Mouse (Mus musculus) liver, adult 2 months (tissue): ENCODE data around the gene Ctsc. TPM values are rescaled to one million over a fixed set of nuclear protein-coding genes. Genes with fewer than 3 reads are reported as not detected.
"Not testable (repeated sequence)": the region's sequence is repeated elsewhere in the genome, so short reads cannot be mapped to it uniquely, and the experiment has no call there.

Experiments used
- DNase-seq: peaks from one replicate; pipeline ENCODE4 v3.0.0-alpha.2; 2011; ENCODE audit warnings: low read depth, low spot score; ENCODE audit errors: extremely low read depth
- H3K27ac ChIP-seq: fragments of 200-500 bp; replicated peaks from 2 replicates; pipeline ENCODE4 v1.5.1; 2012; ENCODE audit warnings: low read depth, mild to moderate bottlenecking, control low read depth, inconsistent platforms, low read length; ENCODE audit not compliant: insufficient read depth
- H3K27me3 ChIP-seq: fragments of 200-500 bp; 2 replicates; pipeline ENCODE4 v1.6.1; 2012; ENCODE audit warnings: mild to moderate bottlenecking, moderate library complexity, low read length, inconsistent platforms; ENCODE audit not compliant: control insufficient read depth, insufficient read depth
- H3K36me3 ChIP-seq: fragments of 200-500 bp; 2 replicates; pipeline ENCODE4 v1.6.1; 2012; ENCODE audit warnings: low read length, inconsistent platforms; ENCODE audit not compliant: control insufficient read depth, insufficient read depth
- H3K4me1 ChIP-seq: fragments of 200-500 bp; 2 replicates; pipeline ENCODE4 v1.6.1; 2011; ENCODE audit warnings: low read length; ENCODE audit not compliant: control insufficient read depth, insufficient read depth
- H3K4me3 ChIP-seq: fragments of 200-500 bp; 2 replicates; pipeline ENCODE4 v1.5.1; 2011; ENCODE audit warnings: low read depth, mild to moderate bottlenecking, control low read depth, low read length, moderate library complexity; ENCODE audit not compliant: insufficient read depth
- H3K79me2 ChIP-seq: fragments of 200-500 bp; 2 replicates; pipeline ENCODE4 v1.6.1; 2012; ENCODE audit warnings: inconsistent platforms, mild to moderate bottlenecking, low read length, moderate library complexity; ENCODE audit not compliant: control insufficient read depth, insufficient read depth
- H3K9ac ChIP-seq: fragments of 200-500 bp; 2 replicates; pipeline ENCODE4 v1.6.1; 2012; ENCODE audit warnings: low read depth, mild to moderate bottlenecking, control low read depth, inconsistent platforms, low read length
- CTCF ChIP-seq: fragments of 200-500 bp; IDR thresholded peaks from 2 replicates; pipeline ENCODE4 v1.5.1; 2011; ENCODE audit warnings: low read depth, low read length, control low read depth
- POLR2A ChIP-seq: fragments of 200-500 bp; IDR thresholded peaks from 2 replicates; pipeline ENCODE4 v1.6.1; 2011; ENCODE audit warnings: low read length, control low read depth; ENCODE audit not compliant: insufficient read depth; ENCODE audit errors: extremely low read depth
- WGBS: fragments of 180-500 bp; shearing (Covaris S2); methylation state at CpG from one replicate; pipeline ENCODE4 v1.1.7; 2018; 5-methylcytosine and 5-hydroxymethylcytosine counted together
- polyA plus RNA-seq: library from polyadenylated mRNA; depleted of rRNA; stranded (reverse); fragments of >200 nt; gene quantifications from 2 replicates; pipeline ENCODE4 v1.2.3, GENCODE M21; 2012
- total RNA-seq: library from RNA; depleted of rRNA; stranded (reverse); fragments of >200 nt; gene quantifications from 2 replicates; pipeline ENCODE4 v1.2.3, GENCODE M21; 2014

Gene Ctsc
- total and polyA plus RNA-seq, 2 experiments, result 83.6 to 124 TPM

- Histone ChIP-seq H3K4me1 (no peaks in the 10 kb centered on the region), H3K27ac (no peak overlapping the region), H3K27me3 (no peaks in the 10 kb centered on the region), H3K79me2 (no peaks in the 10 kb centered on the region), H3K9ac (no peak overlapping the region), H3K4me3 (no peak overlapping the region), H3K36me3 (no peaks in the 10 kb centered on the region)
- no peak for DNase-seq
- no peak for TF ChIP-seq POLR2A
- TF ChIP-seq CTCF, result no peak
These were observed 33.4 kb upstream of the Ctsc start for GRCm38 (mm10) chr7:88244462-88244861.

- not testable (repeated sequence) for DNase-seq, H3K79me2 ChIP-seq, H3K36me3 ChIP-seq, H3K4me1 ChIP-seq, H3K27me3 ChIP-seq, H3K9ac ChIP-seq, H3K4me3 ChIP-seq, H3K27ac ChIP-seq
- 93% methylated on average over 2 of the region's 2 CpGs for WGBS
These were observed 27.5 kb upstream of the Ctsc start for GRCm38 (mm10) chr7:88250380-88250779.

GRCm38 (mm10) chr7:88251535-88251934, 26.4 kb upstream of the Ctsc start:
- Histone ChIP-seq H3K4me1 (no peaks in the 10 kb centered on the region), H3K9ac (no peak overlapping the region), H3K4me3 (no peak overlapping the region), H3K27ac (peak overlapping the region; percentile 57), H3K79me2 (no peaks in the 10 kb centered on the region), H3K36me3 (no peaks in the 10 kb centered on the region), H3K27me3 (no peaks in the 10 kb centered on the region)
- no peak for TF ChIP-seq CTCF
- no peak for TF ChIP-seq POLR2A
- DNase-seq, result no peak
- WGBS, result 29% methylated on average over 1 of the region's 1 CpGs

GRCm38 (mm10) chr7:88252129-88252528, 25.8 kb upstream of the Ctsc start:
- Histone ChIP-seq H3K79me2 (no peaks in the 10 kb centered on the region), H3K27ac (no peak overlapping the region), H3K9ac (no peak overlapping the region), H3K36me3 (no peaks in the 10 kb centered on the region), H3K4me3 (no peak overlapping the region), H3K27me3 (no peaks in the 10 kb centered on the region), H3K4me1 (no peaks in the 10 kb centered on the region)
- DNase-seq, result no peak
- no peak for TF ChIP-seq CTCF

GRCm38 (mm10) chr7:88254884-88255283, 23.0 kb upstream of the Ctsc start:
- H3K36me3 ChIP-seq, result no peaks in the 10 kb centered on the region
- no peak for DNase-seq
- no peak for TF ChIP-seq CTCF
- TF ChIP-seq POLR2A, result no peak
- H3K27ac ChIP-seq, result no peak overlapping the region
- H3K4me3 ChIP-seq, result no peak overlapping the region
- H3K9ac ChIP-seq, result no peak overlapping the region
- no peaks in the 10 kb centered on the region for H3K79me2 ChIP-seq
- no peaks in the 10 kb centered on the region for H3K4me1 ChIP-seq
- no peaks in the 10 kb centered on the region for H3K27me3 ChIP-seq

GRCm38 (mm10) chr7:88259155-88259925, 18.5 kb upstream of the Ctsc start:
- no peaks in the 10 kb centered on the region for H3K79me2 ChIP-seq

More at GRCm38 (mm10) chr7:88259155-88259925, 18.5 kb upstream of the Ctsc start:
- Histone ChIP-seq H3K36me3 (no peaks in the 10 kb centered on the region), H3K4me1 (peaks cover 2% of the 10 kb centered on the region; the same call in 1 of the 2 replicates), H3K9ac (no peak overlapping the region), H3K27me3 (no peaks in the 10 kb centered on the region), H3K4me3 (no peak overlapping the region), H3K27ac (no peak overlapping the region)
- 71% methylated on average over 7 of the region's 7 CpGs for WGBS
- no peak for TF ChIP-seq POLR2A
- no peak for TF ChIP-seq CTCF
- DNase-seq, result no peak
